Mouse (Mus musculus) heart, postnatal 25 days (tissue): ENCODE measurements around the gene Gm16503. TPM values are rescaled to one million over a fixed set of nuclear protein-coding genes. Genes with fewer than 3 reads are reported as not detected.

Source experiments
- DNase-seq: peaks from one replicate; pipeline ENCODE4 v3.0.0; 2022; ENCODE audit warnings: low spot score
- intact Hi-C: fragments of 180-260 bp; cut with DNase I; formaldehyde crosslinking; loops from one replicate; pipeline ENCODE4 v1.15.1; 2025
- total RNA-seq, 2 experiments: library from RNA; stranded (reverse); gene quantifications; 2 replicates each; pipeline ENCODE4 v1.2.3; 2021

Gm16503 gene
- total RNA-seq, 2 experiments from 2014 or later = 0.11 to 0.16 TPM

GRCm38 (mm10) chr4:147586511-147587473 is 46.8 kb downstream of the Gm16503 start:
- intact Hi-C loops = loop anchor here (5.0 kb wide), 1 partner anchor 64 kb away; no protein-coding TSS in a partner anchor

More at GRCm38 (mm10) chr4:147586511-147587473, 46.8 kb downstream of the Gm16503 start:
- DNase-seq = no peak

Other genes starting within 250 kb of the Gm16503 start
- not detected for gene Zfp988, start 234.5 kb upstream of the Gm16503 start, total RNA-seq
- under 1 TPM in 1 of 2 experiments, not detected in 1; 0.52 TPM for gene Zfp978, start 178.9 kb upstream of the Gm16503 start, total RNA-seq
- gene Zfp982, start 47.8 kb upstream of the Gm16503 start, total RNA-seq = 1 to 10 TPM; 7.4 to 8.4 TPM
- under 1 TPM; 0.28 to 0.31 TPM for gene Zfp985, start 13.1 kb downstream of the Gm16503 start, total RNA-seq
- gene Zfp979, start 102.3 kb downstream of the Gm16503 start, total RNA-seq = 1 to 10 TPM; 3.0 to 4.0 TPM
- not detected for gene Zfp534, start 162.3 kb downstream of the Gm16503 start, total RNA-seq